Mouse (Mus musculus): ENCODE measurements around the gene Vmn1r181.

DNA sequence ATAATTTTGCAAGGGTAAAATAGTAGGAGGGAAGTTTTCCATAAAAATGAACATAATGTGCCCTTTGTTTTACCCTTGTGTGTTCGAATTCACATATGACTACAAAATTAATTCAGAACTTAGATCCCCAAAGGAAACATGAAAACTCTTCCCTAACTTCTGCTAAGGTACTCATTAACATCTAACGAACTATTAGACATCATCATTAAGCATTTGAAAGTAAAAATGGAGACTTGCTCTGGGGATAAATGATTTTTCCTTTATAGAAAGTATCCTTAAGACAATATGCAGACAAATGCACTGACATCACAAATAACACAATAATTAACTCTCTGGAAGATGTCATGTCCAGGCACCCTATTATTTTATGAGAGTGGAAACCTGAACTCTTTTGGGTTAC lies 47.7 kb upstream of the Vmn1r181 start, which contains the start of gene Vmn1r179:
- no peak for TF ChIP-seq CTCF (IDR thresholded peaks at IDR 0.05; ENCODE audit: low read depth)
- no peak for TF ChIP-seq EP300 (optimal IDR thresholded peaks at IDR 0.05)

All from stomach, postnatal 0 days (tissue).